Mouse (Mus musculus) ES-E14 (cell line): Measurements from ENCODE around the gene Cnfn. TPM values are rescaled to one million over a fixed set of nuclear protein-coding genes. Genes with fewer than 3 reads are reported as not detected.

ENCODE experiments used
- DNase-seq: peaks from one replicate; pipeline ENCODE4 v3.0.0-alpha.2; 2013; ENCODE audit warnings: low read depth, low spot score
- H3K27ac ChIP-seq: 2 replicates; pipeline ENCODE4 v1.5.1; 2012; ENCODE audit warnings: low read depth, mild to moderate bottlenecking, low read length, moderate library complexity, mixed read lengths; ENCODE audit not compliant: poor library complexity, insufficient read depth, severe bottlenecking
- H3K36me3 ChIP-seq: 2 replicates; pipeline ENCODE4 v1.6.1; 2012; ENCODE audit warnings: mild to moderate bottlenecking, low read length, moderate library complexity, mixed read lengths; ENCODE audit not compliant: control insufficient read depth, poor library complexity, insufficient read depth, severe bottlenecking
- H3K4me1 ChIP-seq, 2 experiments: fragments of 150-350 bp in 1 of 2; sonication (generic) in 1 of 2; 2 replicates each; pipeline ENCODE4 v1.6.1; 2012; ENCODE audit warnings: low read length in 2 of 2, mild to moderate bottlenecking in 1 of 2, mixed read lengths in 1 of 2; ENCODE audit not compliant: control insufficient read depth in 2 of 2, insufficient read depth in 2 of 2, poor library complexity in 1 of 2
- H3K4me3 ChIP-seq, 2 experiments: fragments of 150-350 bp in 1 of 2; sonication (generic) in 1 of 2; 2 replicates each; pipeline ENCODE4 v1.5.1; 2012; ENCODE audit warnings: low read length in 2 of 2, low read depth in 1 of 2, mild to moderate bottlenecking in 1 of 2, mixed read lengths in 1 of 2; ENCODE audit not compliant: insufficient read depth in 1 of 2, poor library complexity in 1 of 2, severe bottlenecking in 1 of 2
- H3K9ac ChIP-seq: 2 replicates; pipeline ENCODE4 v1.6.1; 2012; ENCODE audit warnings: low read depth, mild to moderate bottlenecking, low read length, mixed read lengths; ENCODE audit not compliant: poor library complexity, insufficient read depth, severe bottlenecking
- H3K9me3 ChIP-seq: fragments of 150-350 bp; sonication (generic); 2 replicates; pipeline ENCODE4 v1.6.1; 2012; ENCODE audit warnings: low read depth, mild to moderate bottlenecking, low read length; ENCODE audit not compliant: control insufficient read depth, insufficient read depth
- CHD2 ChIP-seq: IDR thresholded peaks from 2 replicates; pipeline ENCODE4 v1.6.1; 2014; ENCODE audit warnings: mild to moderate bottlenecking, low read depth, low read length, inconsistent platforms
- HCFC1 ChIP-seq: IDR thresholded peaks from 2 replicates; pipeline ENCODE4 v1.6.1; 2012; ENCODE audit warnings: low read length, inconsistent platforms, borderline replicate concordance; ENCODE audit not compliant: insufficient read depth
- MAFK ChIP-seq: IDR thresholded peaks from 2 replicates; pipeline ENCODE4 v1.6.1; 2014; ENCODE audit warnings: mild to moderate bottlenecking, low read depth, low read length, inconsistent platforms; ENCODE audit not compliant: insufficient read depth
- ZC3H11A ChIP-seq: IDR thresholded peaks from 2 replicates; pipeline ENCODE4 v1.6.1; 2012; ENCODE audit warnings: low read depth, mild to moderate bottlenecking, inconsistent platforms, low read length, borderline replicate concordance
- ZNF384 ChIP-seq: IDR thresholded peaks from 2 replicates; pipeline ENCODE4 v1.6.1; 2012; ENCODE audit warnings: low read depth, low read length, inconsistent platforms
- in situ Hi-C, 2 experiments: fragments of 600-800 bp; cut with MboI; formaldehyde crosslinking; loops; one replicate each; pipeline ENCODE4 v1.15.1; 2025; ENCODE audit warnings: low sequenced_read_pairs in 2 of 2, inconsistent platforms in 1 of 2; ENCODE audit not compliant: unreplicated experiment in 2 of 2
- total RNA-seq: library from RNA; depleted of rRNA; stranded (reverse); fragments of 300-350 nt; gene quantifications from 2 replicates; pipeline ENCODE4 v1.2.3, GENCODE M21; 2012

Gene Cnfn
- total RNA-seq, 1 experiment: not detected

DNA sequence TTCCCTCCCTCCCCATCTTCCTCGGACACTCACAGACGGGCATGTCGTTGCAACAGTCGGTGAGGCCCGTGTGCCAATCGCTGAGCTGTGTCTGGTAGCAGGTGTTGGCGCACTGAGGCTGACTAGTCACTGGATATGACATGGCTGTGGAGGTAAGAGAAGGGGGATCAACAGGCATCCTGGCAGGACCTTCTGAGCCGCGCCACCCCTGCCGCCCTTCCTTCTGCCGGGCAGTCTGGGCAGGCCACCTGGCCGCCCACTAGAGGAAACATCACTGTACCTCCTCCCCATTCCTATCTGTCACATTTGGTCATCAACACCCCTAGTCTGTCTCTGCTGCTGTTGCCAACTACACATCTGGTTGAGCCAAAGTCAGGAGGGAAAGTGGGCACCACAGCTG lies 1.2 kb downstream of the Cnfn start:
- TF ChIP-seq HCFC1 (no peak), ZNF384 (no peak), CHD2 (no peak), MAFK (no peak), ZC3H11A (no peak)
- no peaks in the 10 kb centered on the region for H3K9me3 ChIP-seq

DNA sequence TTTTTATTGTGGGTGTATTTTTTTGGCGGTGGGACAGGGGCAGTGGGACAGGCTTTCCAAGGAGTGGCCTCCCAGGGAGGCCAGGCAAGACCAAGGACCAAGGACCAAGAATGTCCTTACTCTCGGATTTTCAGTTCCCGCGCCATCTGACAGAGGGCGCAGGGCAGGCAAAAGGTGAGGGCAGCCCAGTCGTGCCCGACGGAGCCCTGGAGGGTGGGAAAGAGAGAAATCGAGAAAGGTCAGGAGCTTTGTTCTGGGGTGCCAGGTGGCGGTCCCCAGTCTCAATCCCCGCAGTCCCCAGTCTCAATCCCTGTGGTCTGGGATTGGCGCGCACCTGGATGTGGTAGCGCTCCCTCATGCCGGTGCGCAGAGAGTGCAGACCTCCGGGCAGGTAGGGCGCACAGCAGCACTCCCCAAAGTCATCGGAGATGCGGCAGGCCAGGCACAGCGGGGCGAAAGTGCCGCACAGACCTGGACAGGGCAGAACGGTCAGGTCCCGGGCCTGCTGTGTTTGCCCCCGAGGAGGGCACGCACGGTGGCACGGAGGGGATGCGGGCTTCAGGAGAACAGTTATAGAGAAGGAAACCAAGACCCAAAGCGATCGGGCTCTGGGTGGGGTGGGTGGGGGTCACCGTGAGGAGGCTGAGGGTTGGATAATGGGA lies 1.8 kb downstream of the Cnfn start:
- Histone ChIP-seq H3K9me3 (no peaks in the 10 kb centered on the region), H3K36me3 (peaks cover 8% of the 10 kb centered on the region; the same call in 1 of the 2 replicates), H3K9ac (peak overlapping the region; percentile 38; the same call in 1 of the 2 replicates), H3K4me1 (peaks cover 0 to 7% of the 10 kb centered on the region in 2 experiments; a peak in 1 of 4 replicates), H3K4me3 (peak overlapping the region; percentile 61 to 65), H3K27ac (no peak overlapping the region)
- in situ Hi-C loops: no loop called here
- no peak for DNase-seq
- TF ChIP-seq MAFK (no peak), CHD2 (no peak), HCFC1 (peak; percentile 23; the same call in 1 of the 2 replicates)

More for the DNA sequence above, 1.2 kb downstream of the Cnfn start:
- peaks cover 8% of the 10 kb centered on the region; the same call in 1 of the 2 replicates for H3K36me3 ChIP-seq
- in situ Hi-C loops: no loop called here
- no peak for DNase-seq
- H3K27ac ChIP-seq: no peak overlapping the region
- H3K4me1 ChIP-seq: peaks cover 0 to 6% of the 10 kb centered on the region in 2 experiments; a peak in 1 of 4 replicates
- peak overlapping the region; percentile 61 to 65 for H3K4me3 ChIP-seq
- no peak overlapping the region for H3K9ac ChIP-seq

DNA sequence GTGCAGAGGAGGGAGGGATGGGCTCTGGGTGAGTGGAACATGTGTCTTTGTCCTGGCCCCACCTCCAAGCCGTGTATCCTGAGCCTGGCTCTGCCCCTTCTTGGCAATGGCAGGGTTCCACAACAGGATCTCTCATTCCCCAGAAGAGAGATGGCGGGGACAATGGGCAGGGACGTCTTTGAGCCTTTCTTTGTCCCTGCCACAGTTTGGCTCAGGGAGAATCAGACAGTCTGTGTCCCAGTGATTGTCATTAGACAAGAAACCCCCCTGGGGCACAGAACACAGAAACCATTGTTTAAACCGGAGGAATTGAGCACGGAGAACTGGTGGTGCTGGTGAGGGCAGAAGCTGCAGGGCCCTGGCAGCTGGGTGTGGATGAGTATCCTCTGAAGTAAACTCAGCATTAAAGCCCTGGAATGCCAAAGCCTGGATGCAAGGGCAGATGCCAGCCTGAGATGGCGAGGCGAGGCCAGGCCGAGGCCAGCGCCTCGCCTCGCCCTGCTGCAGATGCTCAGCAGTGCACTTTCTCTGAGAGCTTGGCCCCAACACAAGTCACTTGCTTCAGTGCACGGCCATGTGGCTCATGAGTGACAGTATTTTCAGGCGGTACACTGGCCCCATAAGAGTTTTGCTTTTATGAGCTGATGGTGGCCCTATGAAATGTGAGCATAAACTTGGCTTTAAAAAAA lies 3.4 kb downstream of the Cnfn start:
- TF ChIP-seq ZC3H11A (no peak), MAFK (no peak), CHD2 (no peak), HCFC1 (no peak), ZNF384 (no peak)
- Histone ChIP-seq H3K9me3 (no peaks in the 10 kb centered on the region), H3K27ac (no peak overlapping the region), H3K4me1 (peaks cover 0 to 7% of the 10 kb centered on the region in 2 experiments; a peak in 1 of 4 replicates), H3K9ac (no peak overlapping the region), H3K36me3 (peaks cover 8% of the 10 kb centered on the region; the same call in 1 of the 2 replicates), H3K4me3 (no peak overlapping the region)
- no peak for DNase-seq
- in situ Hi-C loops: no loop called here

DNA sequence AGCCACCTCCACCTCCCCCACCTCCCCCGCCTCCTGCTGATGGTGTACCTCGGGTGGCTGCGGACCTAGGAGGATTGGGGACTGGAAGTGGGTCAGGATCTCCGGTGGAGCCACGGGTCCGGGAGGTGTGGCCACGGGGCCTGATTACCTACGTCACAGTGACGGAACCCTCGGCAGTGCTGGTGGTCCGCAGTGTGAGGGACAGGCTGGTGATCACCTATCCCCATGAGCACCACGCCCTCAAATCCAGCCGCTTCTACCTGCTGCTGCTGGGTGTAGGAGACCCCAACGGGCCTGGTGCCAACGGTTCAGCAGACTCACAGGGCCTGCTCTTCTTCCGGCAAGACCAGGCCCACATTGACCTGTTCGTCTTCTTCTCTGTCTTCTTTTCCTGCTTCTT lies 5.9 kb downstream of the Cnfn start:
- no peak for TF ChIP-seq HCFC1
- TF ChIP-seq ZNF384: no peak
- no peak for TF ChIP-seq MAFK
- no peak for TF ChIP-seq ZC3H11A
- no peak for TF ChIP-seq CHD2
- H3K27ac ChIP-seq: no peak overlapping the region
- no peak overlapping the region for H3K9ac ChIP-seq
- peaks cover 0 to 17% of the 10 kb centered on the region in 2 experiments; a peak in 1 of 4 replicates for H3K4me1 ChIP-seq
- peaks cover 12% of the 10 kb centered on the region; the same call in 1 of the 2 replicates for H3K36me3 ChIP-seq
- in situ Hi-C loops: no loop called here
- no peaks in the 10 kb centered on the region for H3K9me3 ChIP-seq
- no peak overlapping the region; a peak in 1 of 4 replicates for H3K4me3 ChIP-seq
- DNase-seq: no peak
